Mouse (Mus musculus) liver, embryonic 14.5 days (tissue): ENCODE results near the gene Hgd. TPM values are rescaled to one million over a fixed set of nuclear protein-coding genes. Genes with fewer than 3 reads are reported as not detected.

Experiments used
- ATAC-seq: fragments of 200-750 bp; cut with Nextera tagmentation; 2 replicates; pipeline ENCODE4 v1.8.0; 2017; ENCODE audit warnings: moderate number of reproducible peaks, mild to moderate bottlenecking, moderate library complexity; ENCODE audit not compliant: insufficient read depth
- DNase-seq, 3 experiments: peaks; one replicate each; pipeline ENCODE4 v3.0.0-alpha.2; 2012 to 2013; ENCODE audit warnings: low read depth in 3 of 3, low spot score in 3 of 3
- H3K27ac ChIP-seq: fragments of 300-500 bp; sonication (generic); 2 replicates; pipeline ENCODE4 v1.5.1; 2014; ENCODE audit warnings: moderate library complexity, mild to moderate bottlenecking, control low read depth, inconsistent platforms
- H3K27me3 ChIP-seq: fragments of 300-500 bp; sonication (generic); 2 replicates; pipeline ENCODE4 v1.6.1; 2014; ENCODE audit warnings: mild to moderate bottlenecking, low read length, moderate library complexity; ENCODE audit not compliant: control insufficient read depth, insufficient read depth
- H3K36me3 ChIP-seq: fragments of 300-500 bp; sonication (generic); replicated peaks from 2 replicates; pipeline ENCODE4 v1.6.1; 2014; ENCODE audit warnings: low read depth; ENCODE audit not compliant: control insufficient read depth, insufficient read depth
- H3K4me1 ChIP-seq, 2 experiments: fragments of 200-500 bp in 1 of 2; fragments of 300-500 bp in 1 of 2; sonication (generic) in 1 of 2; replicated peaks; 2 replicates each; pipeline ENCODE4 v1.6.1; 2012 to 2014; ENCODE audit warnings: antibody characterized with exemption in 1 of 2, inconsistent platforms in 1 of 2, low read length in 1 of 2; ENCODE audit not compliant: control insufficient read depth in 2 of 2, insufficient read depth in 2 of 2
- H3K4me2 ChIP-seq: fragments of 300-500 bp; sonication (generic); 2 replicates; pipeline ENCODE4 v1.6.1; 2014; ENCODE audit warnings: low read depth, mild to moderate bottlenecking, control low read depth, moderate library complexity
- H3K4me3 ChIP-seq, 2 experiments: fragments of 200-500 bp in 1 of 2; fragments of 300-500 bp in 1 of 2; sonication (generic) in 1 of 2; 2 replicates each; pipeline ENCODE4 v1.5.1; 2012 to 2014; ENCODE audit warnings: low read depth in 2 of 2, low read length in 2 of 2, mild to moderate bottlenecking in 2 of 2, control low read depth in 1 of 2, inconsistent platforms in 1 of 2, moderate library complexity in 1 of 2; ENCODE audit not compliant: insufficient read depth in 1 of 2
- H3K9ac ChIP-seq: fragments of 300-500 bp; sonication (generic); replicated peaks from 2 replicates; pipeline ENCODE4 v1.6.1; 2014; ENCODE audit warnings: mild to moderate bottlenecking, control low read depth, moderate library complexity
- H3K9me3 ChIP-seq: fragments of 300-500 bp; sonication (generic); 2 replicates; pipeline ENCODE4 v1.6.1; 2016; ENCODE audit warnings: low read length, mixed read lengths; ENCODE audit not compliant: control insufficient read depth
- CTCF ChIP-seq: IDR thresholded peaks from 2 replicates; pipeline ENCODE4 v1.5.1; 2016; ENCODE audit warnings: antibody characterized with exemption, low read depth, control low read depth
- EP300 ChIP-seq: IDR thresholded peaks from 2 replicates; pipeline ENCODE4 v1.6.1; 2016; ENCODE audit warnings: antibody characterized with exemption, low read depth
- WGBS: fragments of 180-500 bp; shearing (Covaris S2); extraction: QIAGEN DNeasy Blood & Tissue Kit; methylation state at CpG from one replicate; pipeline ENCODE4 v1.1.7; 2014; ENCODE audit not compliant: insufficient replicate concordance; 5-methylcytosine and 5-hydroxymethylcytosine counted together
- polyA plus RNA-seq, 2 experiments: library from polyadenylated mRNA; depleted of rRNA in 1 of 2; stranded (reverse) in 1 of 2; unstranded in 1 of 2; fragments of >200 nt; fragmentation: Nextera tagmentation in 1 of 2; extraction: Ambion mirVana in 1 of 2; gene quantifications; 2 replicates each; pipeline versions ENCODE4 v1.2.1 to v1.2.3; 2012 to 2014

Hgd gene
- polyA plus RNA-seq, 2 experiments: 20.3 to 32.7 TPM

DNA sequence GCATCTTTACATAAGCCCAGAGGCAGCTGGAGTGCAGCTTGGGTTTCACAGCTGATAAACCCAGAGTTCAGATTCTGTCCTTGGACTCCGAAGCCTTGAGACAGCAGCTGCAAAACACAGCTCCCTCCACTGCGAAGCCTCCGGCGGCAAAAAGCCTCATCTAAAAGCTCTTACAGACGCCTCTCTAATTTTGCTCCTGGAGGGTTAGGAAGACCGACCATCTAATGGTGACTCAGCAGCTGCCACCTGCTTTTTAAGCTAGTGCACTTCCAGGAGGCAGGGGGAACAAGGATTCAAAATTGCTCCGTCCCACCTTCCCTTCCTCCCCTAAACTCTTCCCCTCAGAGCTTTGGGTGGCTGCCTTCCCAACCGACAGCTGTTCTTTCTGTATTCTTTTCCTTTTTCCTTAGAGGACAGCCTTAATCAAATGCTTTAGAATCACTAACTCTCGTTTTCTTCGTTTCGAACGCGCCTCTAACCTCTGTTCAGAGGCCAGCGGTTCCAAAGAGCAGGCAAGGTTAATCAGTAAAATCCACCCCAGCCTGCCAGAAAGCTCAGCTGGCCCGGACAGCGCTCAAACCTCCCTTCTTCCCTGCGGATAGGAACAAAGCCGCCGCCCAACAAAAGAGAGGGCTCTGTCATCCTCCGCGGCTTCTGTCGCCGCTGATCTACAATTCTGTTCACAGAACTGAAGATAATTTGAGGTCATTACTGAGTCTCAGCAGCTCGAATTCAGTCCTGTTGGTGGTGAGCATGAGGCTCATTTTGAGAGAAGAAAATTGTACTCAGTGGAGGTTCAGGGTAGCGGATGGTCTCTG, 4.5 kb downstream of the Hgd start:
- 6% methylated on average over 25 of the region's 25 CpGs for WGBS
- H3K36me3 ChIP-seq: no peaks in the 10 kb centered on the region
- TF ChIP-seq EP300 (no peak), CTCF (no peak)
- H3K4me1 ChIP-seq: peaks cover 0 to 9% of the 10 kb centered on the region in 2 experiments; a peak in 1 of 4 replicates
- H3K9ac ChIP-seq: no peak overlapping the region
- H3K4me3 ChIP-seq: 0 out of 4 replicates have a peak overlapping the region, but pooled peaks of 1 of the 2 experiments have one; percentile 3
- H3K27me3 ChIP-seq: no peaks in the 10 kb centered on the region
- ATAC-seq: peak; percentile 49; the same call in 1 of the 2 replicates
- peak overlapping the region; percentile 56 for H3K4me2 ChIP-seq
- no peaks in the 10 kb centered on the region for H3K9me3 ChIP-seq
- no peak overlapping the region; the same call in 1 of the 2 replicates for H3K27ac ChIP-seq
- DNase-seq: peak in 2 of 3 experiments; percentile 4 to 17

DNA sequence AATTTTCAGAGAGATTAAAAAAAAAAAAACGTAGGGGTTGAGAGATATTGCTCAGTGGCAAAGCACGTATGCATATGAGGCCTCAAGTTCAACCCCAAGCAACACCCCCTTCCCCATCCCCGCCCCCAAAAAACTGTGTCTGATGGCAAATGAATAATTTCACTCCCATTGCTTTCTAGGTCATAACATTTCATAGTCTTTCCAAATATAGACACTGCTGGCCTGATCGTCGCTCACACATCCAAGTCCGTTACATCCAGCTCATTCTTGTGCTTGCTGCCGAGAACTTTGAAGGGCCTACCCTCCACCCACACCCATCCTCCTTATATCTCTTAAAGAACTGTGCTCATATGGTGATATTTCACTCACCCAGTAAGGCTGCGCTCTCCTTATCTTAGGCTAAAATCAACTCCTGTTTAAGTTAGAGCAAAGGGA, 5.2 kb downstream of the Hgd start:
- 61% methylated on average over 8 of the region's 8 CpGs for WGBS
- no peaks in the 10 kb centered on the region for H3K27me3 ChIP-seq
- no peaks in the 10 kb centered on the region for H3K9me3 ChIP-seq
- peaks cover 0 to 6% of the 10 kb centered on the region in 2 experiments; a peak in 1 of 4 replicates for H3K4me1 ChIP-seq
- TF ChIP-seq EP300 (no peak), CTCF (no peak)
- ATAC-seq (no peak), DNase-seq (no peak)
- no peaks in the 10 kb centered on the region for H3K36me3 ChIP-seq
- H3K27ac ChIP-seq: no peak overlapping the region
- H3K4me2 ChIP-seq: no peak overlapping the region
- H3K4me3 ChIP-seq: no peak overlapping the region
- H3K9ac ChIP-seq: no peak overlapping the region

DNA sequence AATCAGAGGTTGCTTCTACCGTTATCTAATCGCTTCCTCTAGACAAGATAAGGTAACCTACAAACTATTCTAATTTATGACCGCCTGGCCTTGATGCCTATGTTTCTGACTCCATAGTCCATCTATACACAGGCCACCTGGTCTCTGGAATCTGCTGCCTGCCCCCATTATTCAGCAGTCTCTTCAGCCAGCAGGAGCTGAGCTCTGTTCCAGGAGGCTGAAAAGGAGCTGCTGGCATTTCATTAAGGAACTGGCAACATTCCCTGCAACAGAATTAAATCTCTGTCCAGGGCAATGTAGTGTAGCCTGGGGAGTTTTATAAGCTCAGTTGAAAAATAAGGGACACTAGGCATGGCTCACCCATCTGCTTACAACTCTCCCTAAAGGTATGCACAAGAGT, 11.0 kb downstream of the Hgd start:
- H3K4me2 ChIP-seq: no peak overlapping the region
- no peaks in the 10 kb centered on the region for H3K27me3 ChIP-seq
- whole genome bisulfite sequencing: 74% methylated on average over 3 of the region's 3 CpGs
- TF ChIP-seq EP300: no peak
- no peak for TF ChIP-seq CTCF
- DNase-seq (no peak), ATAC-seq (no peak)
- H3K4me3 ChIP-seq: no peak overlapping the region
- no peak overlapping the region for H3K9ac ChIP-seq
- no peak overlapping the region for H3K27ac ChIP-seq
- H3K9me3 ChIP-seq: no peaks in the 10 kb centered on the region
- no peaks in the 10 kb centered on the region for H3K36me3 ChIP-seq
- H3K4me1 ChIP-seq: no peaks in the 10 kb centered on the region

DNA sequence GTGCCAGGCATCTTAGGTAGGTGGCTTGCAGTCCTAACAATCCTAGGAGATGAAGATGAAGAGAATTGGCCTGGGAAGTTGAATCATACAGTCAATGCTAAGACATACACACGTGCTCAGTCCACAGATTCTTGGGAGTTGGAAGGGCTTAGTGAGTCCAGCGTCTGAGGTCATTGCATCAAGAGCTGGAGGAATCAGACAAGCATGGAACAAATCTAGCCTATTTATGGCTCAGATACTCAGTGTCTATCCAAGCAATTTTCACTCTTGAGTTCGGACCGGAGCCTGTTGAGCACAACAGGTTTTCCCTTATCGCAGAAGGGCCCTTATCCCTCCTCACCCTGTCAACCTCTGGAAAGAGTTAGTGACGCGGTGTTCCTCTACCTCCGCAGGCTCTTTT, 11.6 kb downstream of the Hgd start:
- Histone ChIP-seq H3K27ac (no peak overlapping the region), H3K9me3 (no peaks in the 10 kb centered on the region), H3K4me2 (no peak overlapping the region), H3K27me3 (no peaks in the 10 kb centered on the region), H3K4me1 (no peaks in the 10 kb centered on the region), H3K36me3 (no peaks in the 10 kb centered on the region), H3K9ac (no peak overlapping the region), H3K4me3 (no peak overlapping the region)
- no peak for DNase-seq
- WGBS: 76% methylated on average over 8 of the region's 8 CpGs
- no peak for TF ChIP-seq CTCF
- no peak for TF ChIP-seq EP300
- ATAC-seq: no peak

DNA sequence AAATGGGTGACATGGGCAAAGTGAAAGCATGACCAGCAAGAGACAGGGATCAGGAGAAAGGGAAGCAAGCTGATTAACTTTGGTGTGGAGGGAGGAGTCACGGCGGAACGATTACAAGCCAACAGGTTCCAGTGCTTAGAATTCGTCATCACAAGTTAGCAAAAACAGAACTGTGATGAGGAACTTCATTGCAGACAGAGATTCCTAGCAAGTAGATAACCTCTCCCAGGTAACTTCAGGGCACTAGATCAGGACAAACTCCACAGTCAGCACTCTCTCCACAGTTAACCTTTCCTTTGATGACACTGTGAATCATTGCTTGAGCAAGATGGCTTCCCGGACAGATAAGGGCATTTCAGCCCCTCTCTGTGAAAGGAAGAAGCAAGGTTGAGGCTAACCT, 17.5 kb downstream of the Hgd start:
- no peaks in the 10 kb centered on the region for H3K36me3 ChIP-seq
- no peak overlapping the region for H3K9ac ChIP-seq
- no peaks in the 10 kb centered on the region for H3K27me3 ChIP-seq
- ATAC-seq (no peak), DNase-seq (no peak)
- 57% methylated on average over 5 of the region's 5 CpGs for WGBS
- no peak overlapping the region for H3K4me3 ChIP-seq
- H3K4me1 ChIP-seq: no peaks in the 10 kb centered on the region
- TF ChIP-seq EP300 (no peak), CTCF (no peak)
- no peak overlapping the region for H3K27ac ChIP-seq
- no peaks in the 10 kb centered on the region for H3K9me3 ChIP-seq
- no peak overlapping the region for H3K4me2 ChIP-seq
